Mouse (Mus musculus): Measurements from ENCODE around the gene Sptbn4. TPM values are rescaled to one million over a fixed set of nuclear protein-coding genes. Genes with fewer than 3 reads are reported as not detected.

Sptbn4 gene
- polyA plus RNA-seq, 1 experiment: 0.48 TPM

DNA sequence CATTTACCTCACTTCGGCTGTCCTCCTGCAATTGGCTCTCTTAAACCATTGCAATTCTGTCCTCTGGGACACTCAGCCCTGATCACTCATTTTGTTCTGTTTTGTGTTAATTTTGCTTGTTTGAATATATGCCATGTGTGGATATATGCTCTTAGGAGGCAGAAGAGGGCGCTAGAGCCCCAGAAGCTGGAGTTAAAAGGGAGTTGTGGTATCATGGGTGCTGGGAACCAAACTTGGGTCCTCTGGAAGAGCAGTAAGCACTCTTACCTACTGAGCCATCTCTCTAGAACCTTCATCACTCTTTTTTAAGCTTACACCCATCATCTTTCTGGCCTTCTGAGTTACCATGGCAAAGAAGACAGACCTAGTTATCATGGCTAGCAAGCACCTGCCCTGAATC lies 88.3 kb downstream of the Sptbn4 start:
- Histone ChIP-seq H3K4me3 (ENCODE audit: insufficient read depth, low read length) (no peak overlapping the region), H3K4me1 (ENCODE audit: control insufficient read depth, insufficient read depth, low read length) (peaks cover 32% of the 10 kb centered on the region), H3K27ac (ENCODE audit: insufficient read depth, low read depth, low read length) (no peak overlapping the region)
- TF ChIP-seq CTCF (IDR thresholded peaks at IDR 0.05; ENCODE audit: low read depth, low read length) (no peak), POLR2A (IDR thresholded peaks at IDR 0.05; ENCODE audit: borderline replicate concordance, low read depth, low read length) (no peak)

DNA sequence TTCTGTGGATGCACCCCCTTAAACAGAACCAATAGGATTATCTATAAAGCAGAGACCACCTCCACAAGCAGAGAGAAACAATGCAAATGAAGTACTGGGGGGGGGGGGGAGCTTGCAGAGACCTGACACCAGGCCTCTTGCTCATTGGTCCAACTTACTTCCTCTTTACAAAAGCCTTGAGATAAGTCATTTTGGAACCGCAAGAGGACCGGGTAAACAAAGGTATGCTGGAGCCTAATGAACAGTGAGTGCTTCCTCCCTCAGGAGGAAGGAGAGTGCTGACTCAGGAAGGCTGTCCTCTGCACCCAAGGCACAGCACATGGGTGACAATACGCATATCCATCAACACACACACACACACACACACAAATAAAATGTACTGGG lies 89.9 kb downstream of the Sptbn4 start:
- peak overlapping the region; percentile 70 for H3K4me3 ChIP-seq (ENCODE audit: insufficient read depth, low read length)
- H3K27ac ChIP-seq (ENCODE audit: insufficient read depth, low read depth, low read length): peak overlapping the region; percentile 82
- TF ChIP-seq CTCF (IDR thresholded peaks at IDR 0.05; ENCODE audit: low read depth, low read length): no peak
- peaks cover 32% of the 10 kb centered on the region for H3K4me1 ChIP-seq (ENCODE audit: control insufficient read depth, insufficient read depth, low read length)

DNA sequence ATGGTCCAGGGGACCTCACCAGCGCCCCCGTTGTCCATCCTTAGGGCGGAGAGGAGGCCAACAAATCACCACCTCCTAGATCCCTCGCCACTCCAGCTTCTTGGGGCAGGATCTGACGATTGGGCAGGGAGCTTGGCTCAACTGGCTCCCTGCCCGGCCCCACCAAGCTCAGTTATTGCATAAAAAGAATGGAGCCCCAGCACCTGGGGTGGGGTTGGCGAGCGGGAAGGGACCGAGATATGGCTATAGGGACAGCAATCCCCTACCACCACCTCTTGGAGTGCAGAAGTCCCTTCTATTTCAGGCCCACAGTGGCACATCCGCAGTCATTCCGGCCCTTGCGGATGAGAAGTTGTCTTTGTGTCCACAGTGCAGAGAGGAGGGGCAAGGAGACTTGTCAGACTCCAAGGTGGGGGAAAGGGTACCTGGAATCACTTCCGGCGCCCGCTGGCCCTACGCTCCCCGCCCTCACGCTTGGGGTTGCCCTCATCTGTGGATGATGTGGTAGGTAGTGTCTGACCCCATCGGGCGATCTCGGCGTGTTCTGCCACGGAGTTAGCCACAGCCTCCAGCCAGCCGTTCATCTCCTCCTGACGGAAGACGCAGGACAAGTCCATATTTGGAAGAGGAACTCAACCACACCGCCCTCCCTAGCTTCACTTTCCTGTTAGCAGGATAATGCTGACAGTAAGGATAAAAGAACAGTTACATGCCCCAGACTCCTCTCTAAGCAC lies 90.5 kb downstream of the Sptbn4 start, which contains the start of gene Gm20479:
Gene Gm20479, minus strand, starts transcription at position 559 of the 734 bp plus-strand sequence.
- TF ChIP-seq CTCF (IDR thresholded peaks at IDR 0.05; ENCODE audit: low read depth, low read length): no peak
- no peak for TF ChIP-seq POLR2A (IDR thresholded peaks at IDR 0.05; ENCODE audit: borderline replicate concordance, low read depth, low read length)
- peaks cover 32% of the 10 kb centered on the region for H3K4me1 ChIP-seq (ENCODE audit: control insufficient read depth, insufficient read depth, low read length)
- peak within 1 kb of the TSS; percentile 70 for H3K4me3 ChIP-seq (ENCODE audit: insufficient read depth, low read length)
- H3K27ac ChIP-seq (ENCODE audit: insufficient read depth, low read depth, low read length): peak within 1 kb of the TSS; percentile 82

DNA sequence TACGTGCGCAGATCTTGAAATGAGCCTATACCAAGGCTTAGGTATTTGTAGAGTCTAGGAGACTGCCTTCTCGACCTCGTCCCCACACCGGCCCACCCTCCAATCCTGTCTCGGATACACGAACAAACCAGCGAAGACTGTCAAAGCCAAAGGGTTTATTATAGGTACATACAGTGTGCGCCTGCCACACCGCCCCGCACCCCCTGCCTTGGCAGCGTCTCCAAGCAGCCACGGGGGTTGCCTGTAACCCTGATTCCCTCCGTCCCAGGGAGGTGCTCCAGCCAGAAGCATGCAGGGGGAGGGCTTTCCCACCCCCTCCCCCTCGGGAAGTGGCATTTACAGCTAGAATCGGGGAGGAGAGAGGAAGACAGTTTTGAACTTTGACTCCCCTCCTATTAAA lies 91.2 kb downstream of the Sptbn4 start:
- Histone ChIP-seq H3K27ac (ENCODE audit: insufficient read depth, low read depth, low read length) (peak overlapping the region; percentile 82), H3K4me3 (ENCODE audit: insufficient read depth, low read length) (peak overlapping the region; percentile 70), H3K4me1 (ENCODE audit: control insufficient read depth, insufficient read depth, low read length) (peaks cover 30% of the 10 kb centered on the region)
- TF ChIP-seq CTCF (IDR thresholded peaks at IDR 0.05; ENCODE audit: low read depth, low read length): no peak
- TF ChIP-seq POLR2A (IDR thresholded peaks at IDR 0.05; ENCODE audit: borderline replicate concordance, low read depth, low read length): no peak

DNA sequence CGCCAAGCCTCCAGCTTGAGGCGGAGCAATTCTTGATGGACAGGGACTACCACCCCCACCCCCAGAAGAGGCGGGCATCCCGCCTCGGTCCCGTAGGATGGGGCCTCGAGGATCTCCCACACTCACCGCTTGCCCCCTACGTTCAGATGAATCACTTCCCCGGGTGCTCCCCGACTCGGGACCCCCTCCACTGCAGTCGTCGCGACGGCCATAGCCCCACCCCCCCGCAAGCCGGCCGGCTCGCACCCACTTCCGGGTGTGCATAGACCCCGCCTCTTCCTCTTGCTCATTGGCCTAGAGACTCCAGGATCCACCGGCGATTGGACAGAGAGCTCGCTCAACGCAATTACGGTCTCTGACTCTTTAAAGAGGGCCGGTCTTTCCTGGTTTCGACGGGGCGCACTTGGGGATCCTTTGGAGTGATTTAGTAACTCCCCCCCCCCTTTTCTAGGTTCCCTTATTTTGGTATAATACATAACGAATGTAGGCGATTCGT lies 91.7 kb downstream of the Sptbn4 start, which contains the start of gene Shkbp1:
Gene Shkbp1, minus strand, starts transcription at position 275 of the 496 bp plus-strand sequence.
- H3K4me3 ChIP-seq (ENCODE audit: insufficient read depth, low read length): peak within 1 kb of the TSS; percentile 70
- H3K27ac ChIP-seq (ENCODE audit: insufficient read depth, low read depth, low read length): peak within 1 kb of the TSS; percentile 82
- peaks cover 26% of the 10 kb centered on the region for H3K4me1 ChIP-seq (ENCODE audit: control insufficient read depth, insufficient read depth, low read length)
- no peak for TF ChIP-seq CTCF (IDR thresholded peaks at IDR 0.05; ENCODE audit: low read depth, low read length)
- no peak for TF ChIP-seq POLR2A (IDR thresholded peaks at IDR 0.05; ENCODE audit: borderline replicate concordance, low read depth, low read length)

DNA sequence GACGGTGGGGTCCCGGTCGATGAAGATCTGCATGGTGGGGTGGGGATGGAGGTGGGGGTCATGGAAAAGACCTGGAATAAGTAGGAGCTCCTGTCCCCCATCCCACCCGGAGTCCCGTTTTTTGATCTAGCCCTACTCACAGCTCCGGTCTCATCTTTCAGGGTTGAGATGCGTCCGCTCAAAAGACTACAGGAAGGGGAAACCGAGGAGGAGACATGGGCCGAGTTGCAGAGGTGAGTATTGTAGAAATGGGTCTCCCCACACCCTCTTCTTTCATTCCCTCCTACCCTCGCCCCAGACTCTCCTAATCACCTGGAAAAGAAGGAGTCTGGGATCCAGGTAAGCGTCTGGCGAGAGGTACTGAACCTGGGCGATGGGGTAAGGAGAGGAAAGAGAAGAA lies 92.2 kb downstream of the Sptbn4 start:
- no peak for TF ChIP-seq CTCF (IDR thresholded peaks at IDR 0.05; ENCODE audit: low read depth, low read length)
- no peak for TF ChIP-seq POLR2A (IDR thresholded peaks at IDR 0.05; ENCODE audit: borderline replicate concordance, low read depth, low read length)
- H3K4me3 ChIP-seq (ENCODE audit: insufficient read depth, low read length): peak overlapping the region; percentile 70
- H3K4me1 ChIP-seq (ENCODE audit: control insufficient read depth, insufficient read depth, low read length): peaks cover 24% of the 10 kb centered on the region
- H3K27ac ChIP-seq (ENCODE audit: insufficient read depth, low read depth, low read length): no peak overlapping the region

DNA sequence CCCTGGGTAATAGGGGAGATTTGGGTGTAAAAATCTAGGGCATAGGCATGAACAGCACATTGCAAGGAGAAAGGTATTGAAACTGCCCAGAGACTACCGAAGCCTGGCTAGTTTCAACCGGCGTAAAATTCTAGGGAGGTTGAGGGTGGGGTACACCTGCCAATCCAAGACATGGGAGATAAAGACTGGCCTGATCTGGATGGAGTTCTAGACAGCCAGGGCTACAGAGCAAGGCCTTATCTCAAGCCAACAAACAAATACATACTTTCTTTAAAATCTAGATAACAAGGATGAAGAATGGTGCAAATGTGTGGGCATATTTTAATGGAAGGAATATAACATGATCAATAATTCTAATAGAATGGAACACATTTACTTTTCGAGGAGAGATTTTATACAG lies 92.7 kb downstream of the Sptbn4 start:
- H3K27ac ChIP-seq (ENCODE audit: insufficient read depth, low read depth, low read length): no peak overlapping the region
- TF ChIP-seq CTCF (IDR thresholded peaks at IDR 0.05; ENCODE audit: low read depth, low read length) (no peak), POLR2A (IDR thresholded peaks at IDR 0.05; ENCODE audit: borderline replicate concordance, low read depth, low read length) (no peak)
- no peak overlapping the region for H3K4me3 ChIP-seq (ENCODE audit: insufficient read depth, low read length)
- H3K4me1 ChIP-seq (ENCODE audit: control insufficient read depth, insufficient read depth, low read length): peaks cover 24% of the 10 kb centered on the region

DNA sequence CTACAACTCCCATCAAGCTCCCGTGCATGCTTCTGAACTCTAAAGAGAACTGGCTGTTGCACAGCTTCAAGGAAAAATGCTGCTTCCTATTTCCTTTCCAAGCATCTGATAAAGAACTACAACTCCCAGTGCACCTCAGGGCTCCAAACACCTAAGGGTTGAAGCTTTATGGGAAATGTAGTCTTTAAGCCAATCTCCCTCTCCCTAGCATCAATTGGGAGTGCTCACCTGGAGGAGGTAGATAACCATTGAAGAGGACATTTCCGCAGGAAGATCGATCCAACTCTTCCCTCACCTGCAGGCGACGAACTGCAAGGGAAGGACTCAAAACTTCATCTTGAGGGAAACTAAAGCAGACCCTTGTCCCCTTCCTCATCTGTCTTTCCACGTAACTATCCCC lies 93.3 kb downstream of the Sptbn4 start:
- TF ChIP-seq CTCF (IDR thresholded peaks at IDR 0.05; ENCODE audit: low read depth, low read length) (no peak), POLR2A (IDR thresholded peaks at IDR 0.05; ENCODE audit: borderline replicate concordance, low read depth, low read length) (no peak)
- Histone ChIP-seq H3K4me3 (ENCODE audit: insufficient read depth, low read length) (no peak overlapping the region), H3K27ac (ENCODE audit: insufficient read depth, low read depth, low read length) (no peak overlapping the region)

DNA sequence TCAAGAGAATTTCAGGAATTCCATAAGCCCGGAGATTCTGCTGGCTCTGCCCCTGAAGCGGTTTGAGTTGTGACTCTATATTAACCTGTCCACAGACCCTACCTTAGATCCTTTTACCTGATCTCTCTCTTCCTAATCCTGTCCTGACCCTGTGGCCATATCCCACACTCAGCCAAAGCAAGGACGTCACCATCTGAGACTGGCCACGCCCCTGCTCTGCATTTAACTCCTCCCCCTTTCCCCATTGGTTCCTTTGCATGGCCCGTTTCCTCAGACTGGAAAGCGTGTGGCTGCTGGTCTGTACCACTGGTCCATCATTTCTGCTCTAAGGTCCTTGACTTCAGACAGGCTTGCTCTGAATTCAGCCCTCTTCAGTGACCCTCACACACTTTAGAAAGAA lies 102.0 kb downstream of the Sptbn4 start:
- H3K27ac ChIP-seq (ENCODE audit: insufficient read depth, low read depth, low read length): no peak overlapping the region
- TF ChIP-seq CTCF (IDR thresholded peaks at IDR 0.05; ENCODE audit: low read depth, low read length) (no peak), POLR2A (IDR thresholded peaks at IDR 0.05; ENCODE audit: borderline replicate concordance, low read depth, low read length) (no peak)
- no peak overlapping the region for H3K4me3 ChIP-seq (ENCODE audit: insufficient read depth, low read length)
- peaks cover 6% of the 10 kb centered on the region for H3K4me1 ChIP-seq (ENCODE audit: control insufficient read depth, insufficient read depth, low read length)

More for the DNA sequence above, 93.3 kb downstream of the Sptbn4 start:
- H3K4me1 ChIP-seq (ENCODE audit: control insufficient read depth, insufficient read depth, low read length): peaks cover 24% of the 10 kb centered on the region

DNA sequence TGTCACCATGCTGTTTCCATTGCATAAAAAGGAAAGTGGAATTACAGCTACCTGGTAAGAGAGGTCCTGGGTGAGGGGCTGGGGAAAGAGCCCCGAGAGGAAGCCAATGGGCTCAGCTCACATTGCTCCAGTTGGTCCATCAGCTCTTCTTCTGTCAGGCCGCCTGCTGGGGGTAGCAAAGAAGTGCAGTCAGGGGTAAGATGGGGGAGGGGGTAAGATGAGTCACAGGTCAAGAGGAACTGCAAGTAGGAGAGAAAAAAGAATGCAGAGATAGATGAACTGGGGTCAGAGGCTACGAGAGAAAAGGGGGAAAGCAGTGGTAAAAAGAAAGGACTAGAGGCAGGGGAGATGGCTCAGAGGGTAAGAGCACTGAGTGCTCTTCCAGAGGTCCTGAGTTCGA lies 104.9 kb downstream of the Sptbn4 start:
- Histone ChIP-seq H3K4me1 (ENCODE audit: control insufficient read depth, insufficient read depth, low read length) (peaks cover 6% of the 10 kb centered on the region), H3K4me3 (ENCODE audit: insufficient read depth, low read length) (no peak overlapping the region), H3K27ac (ENCODE audit: insufficient read depth, low read depth, low read length) (no peak overlapping the region)
- TF ChIP-seq CTCF (IDR thresholded peaks at IDR 0.05; ENCODE audit: low read depth, low read length): peak; percentile 38; the same call in 1 of the 2 replicates
- no peak for TF ChIP-seq POLR2A (IDR thresholded peaks at IDR 0.05; ENCODE audit: borderline replicate concordance, low read depth, low read length)
